Mouse (Mus musculus) cerebellum, adult 2 months (tissue): ENCODE measurements around the gene Cops3.

Source experiments
- CTCF ChIP-seq: fragments of 200-500 bp; IDR thresholded peaks from 2 replicates; pipeline ENCODE4 v1.5.1; 2011; ENCODE audit warnings: low read depth, mild to moderate bottlenecking, control low read depth, low read length, moderate library complexity, borderline replicate concordance; ENCODE audit not compliant: insufficient read depth
- POLR2A ChIP-seq: fragments of 200-500 bp; IDR thresholded peaks from 2 replicates; pipeline ENCODE4 v1.6.1; 2011; ENCODE audit warnings: low read length, control low read depth, borderline replicate concordance; ENCODE audit not compliant: insufficient read depth

GRCm38 (mm10) chr11:59777259-59777658 lies 62.4 kb downstream of the Cops3 start:
- no peak for TF ChIP-seq CTCF
- TF ChIP-seq POLR2A = no peak
